Mouse (Mus musculus) right cerebral cortex, postnatal 36 days (tissue): ENCODE data around the gene Ccdc141.

Experiments
- DNase-seq, 2 experiments: peaks; one replicate each; pipeline ENCODE4 v3.0.0; 2022; ENCODE audit warnings: low spot score in 2 of 2, mixed read lengths in 1 of 2

Gene Ccdc141

DNA sequence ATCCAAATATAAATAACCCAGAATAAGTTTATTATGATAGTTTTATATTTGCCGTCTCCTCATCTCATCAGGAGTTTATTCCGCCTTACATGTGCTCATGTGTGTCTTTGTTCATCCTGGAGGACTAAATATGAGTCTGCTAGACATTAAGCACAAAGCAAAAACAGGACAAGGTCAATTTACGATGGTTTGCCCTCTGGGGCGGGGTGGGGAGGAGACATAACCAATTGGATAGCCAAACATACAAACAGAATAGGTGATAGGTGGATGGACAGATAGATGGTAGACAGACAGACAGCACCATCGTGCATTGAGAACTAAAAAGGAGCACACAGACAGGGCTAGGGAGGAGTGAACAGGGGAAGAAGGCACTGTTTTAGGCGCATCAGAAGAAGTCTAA is 3.4 kb upstream of the Ccdc141 start:
- no peak for DNase-seq

DNA sequence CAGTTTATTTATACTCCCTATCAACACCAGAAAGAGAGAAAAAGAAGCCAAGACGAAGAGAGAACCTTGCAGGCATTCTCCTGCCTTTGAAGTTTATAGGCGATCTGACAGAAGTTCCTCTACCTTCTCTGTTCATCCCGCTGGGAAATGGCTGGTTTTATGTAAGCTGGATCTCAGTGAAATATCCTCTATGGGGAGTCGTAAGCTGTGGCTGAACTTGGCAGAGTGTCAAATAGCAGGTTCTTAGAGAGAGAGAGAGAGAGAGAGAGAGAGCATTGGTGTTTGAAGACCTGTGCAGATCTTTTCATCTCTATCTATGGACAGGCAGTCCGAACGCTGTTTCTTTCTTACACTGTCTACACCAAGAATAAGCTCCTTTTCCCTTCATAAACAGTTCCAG is 2.9 kb upstream of the Ccdc141 start:
- DNase-seq, result no peak

DNA sequence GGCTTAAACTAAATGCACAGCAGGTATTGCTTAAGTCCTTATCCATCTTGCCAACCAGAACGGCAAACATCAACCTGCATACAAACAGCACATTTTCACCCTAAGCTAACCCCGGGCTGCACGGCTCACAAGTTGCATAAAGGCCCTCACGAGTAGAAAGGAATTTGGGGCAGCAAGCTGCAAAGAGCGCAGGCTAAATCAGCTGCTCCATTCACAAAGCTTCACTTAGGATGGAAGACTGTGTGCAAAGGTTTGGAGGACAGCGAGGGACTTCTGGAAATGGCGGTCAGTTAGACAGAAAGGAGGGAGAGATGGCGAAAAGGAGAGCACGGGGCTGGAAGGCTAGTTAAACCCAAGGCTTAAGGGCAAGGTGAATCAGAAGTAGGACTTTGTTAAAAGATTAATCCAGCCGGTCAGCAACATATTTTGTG is 1.8 kb upstream of the Ccdc141 start:
- DNase-seq, result no peak

DNA sequence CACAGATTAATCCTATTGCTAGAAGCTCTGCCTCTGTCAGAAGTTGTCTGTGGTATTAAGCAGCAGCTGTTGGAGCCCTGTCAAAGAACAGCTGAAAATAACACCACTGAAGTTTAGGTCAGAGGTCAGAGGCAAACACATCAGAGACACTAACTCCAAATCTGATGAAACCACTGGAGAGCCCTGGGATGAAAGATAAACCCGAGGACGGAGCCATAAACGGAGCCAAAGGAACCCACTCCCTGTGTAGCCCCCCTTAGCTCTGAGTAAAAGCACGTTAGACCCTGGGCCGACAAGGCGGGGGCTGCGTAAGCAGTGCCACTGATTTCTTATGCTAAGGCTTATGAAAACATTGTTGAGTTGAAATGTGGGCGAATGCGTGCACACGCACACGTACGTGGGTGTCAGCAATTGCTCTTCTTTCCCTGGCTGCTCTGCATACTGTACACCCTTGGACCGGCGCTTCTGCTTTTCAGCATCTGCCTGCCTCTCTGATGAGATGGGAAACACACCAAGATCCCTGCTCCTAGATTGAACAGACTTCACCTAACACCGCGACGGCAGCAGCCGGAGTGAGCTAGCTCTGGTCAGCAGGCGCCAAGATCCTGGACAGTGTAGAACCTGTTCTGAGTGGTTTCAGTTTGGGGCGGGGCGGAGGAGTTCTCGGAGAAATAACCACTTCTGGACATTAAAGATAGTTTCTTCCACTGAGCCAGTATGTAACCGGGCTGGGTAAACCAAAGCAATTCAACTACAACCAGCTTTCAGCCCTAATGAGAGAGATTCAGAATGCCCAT is 1.2 kb upstream of the Ccdc141 start:
- peak in 1 of 2 experiments; percentile 41 for DNase-seq

DNA sequence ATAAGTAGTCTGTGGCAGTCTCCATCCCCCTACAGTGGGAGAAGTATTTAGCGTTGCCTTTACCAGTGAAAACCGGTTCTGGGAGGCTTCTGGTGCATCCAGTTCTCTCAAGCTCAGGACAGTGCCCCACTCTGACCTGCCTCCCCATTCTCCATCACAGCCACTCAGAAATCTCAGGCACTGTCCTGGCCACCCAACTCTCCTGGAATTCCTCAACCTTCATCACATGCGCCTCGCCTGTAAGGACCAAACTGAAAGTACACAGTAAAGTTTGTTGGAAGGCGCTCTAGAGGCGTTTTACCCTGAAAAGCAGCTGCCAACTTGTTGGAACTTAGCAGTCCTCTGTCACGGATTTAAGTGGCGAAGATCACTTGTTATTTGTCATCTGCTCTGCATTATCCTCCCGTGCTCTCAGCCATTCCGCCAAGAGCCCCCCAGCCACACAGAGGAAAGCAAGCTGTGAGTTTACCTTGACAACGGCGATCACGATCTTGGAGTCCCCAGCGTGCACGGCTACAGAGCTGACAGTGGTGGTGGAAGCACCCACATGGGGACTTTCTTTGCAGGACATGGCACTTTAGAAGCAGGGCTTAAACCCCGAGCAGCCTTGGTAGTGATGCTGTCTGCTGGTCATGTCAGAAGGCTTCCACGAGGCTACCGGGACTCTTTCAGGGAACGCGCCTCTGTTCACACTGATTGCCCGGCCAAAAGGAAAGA is 362 bp downstream of the Ccdc141 start:
- no peak for DNase-seq

DNA sequence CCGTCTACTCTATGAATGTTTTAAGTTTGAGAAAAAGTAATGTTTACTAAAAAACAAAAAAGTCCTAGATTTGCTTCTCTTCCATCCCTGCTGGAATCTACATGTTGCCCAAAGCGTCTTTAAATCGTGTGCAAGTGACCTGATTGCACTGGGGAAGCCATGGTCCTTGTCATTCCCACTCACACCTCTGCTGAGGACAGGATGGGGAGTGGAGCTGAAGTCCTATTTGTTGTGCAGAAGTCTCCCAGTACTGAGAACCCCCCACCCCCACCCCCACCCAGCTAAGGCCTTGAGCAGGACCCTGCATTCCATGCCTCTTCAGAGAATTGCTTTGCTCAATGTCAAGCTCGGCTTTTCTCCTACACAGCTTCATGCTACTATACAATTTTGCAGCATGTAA is 1.2 kb downstream of the Ccdc141 start:
- no peak for DNase-seq

DNA sequence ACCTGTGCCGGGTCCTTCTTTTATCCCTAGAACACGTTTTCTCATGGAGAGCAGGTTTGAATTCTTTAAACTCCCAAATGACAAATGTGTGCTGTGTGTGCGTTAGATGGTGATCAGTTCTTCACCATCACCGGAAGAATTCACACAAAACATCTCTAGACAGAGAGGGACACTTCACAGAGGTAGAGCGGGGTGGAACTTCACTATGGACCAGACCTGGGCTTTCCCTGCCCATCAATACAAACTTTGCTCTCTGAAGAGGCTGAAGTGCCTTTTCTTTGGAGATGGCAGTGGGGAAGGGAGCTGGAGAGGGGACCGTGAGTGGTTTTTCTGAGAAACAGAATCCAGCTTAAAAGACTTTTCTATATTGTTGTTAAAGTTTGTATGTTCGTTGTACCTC is 1.7 kb downstream of the Ccdc141 start:
- DNase-seq, result no peak

DNA sequence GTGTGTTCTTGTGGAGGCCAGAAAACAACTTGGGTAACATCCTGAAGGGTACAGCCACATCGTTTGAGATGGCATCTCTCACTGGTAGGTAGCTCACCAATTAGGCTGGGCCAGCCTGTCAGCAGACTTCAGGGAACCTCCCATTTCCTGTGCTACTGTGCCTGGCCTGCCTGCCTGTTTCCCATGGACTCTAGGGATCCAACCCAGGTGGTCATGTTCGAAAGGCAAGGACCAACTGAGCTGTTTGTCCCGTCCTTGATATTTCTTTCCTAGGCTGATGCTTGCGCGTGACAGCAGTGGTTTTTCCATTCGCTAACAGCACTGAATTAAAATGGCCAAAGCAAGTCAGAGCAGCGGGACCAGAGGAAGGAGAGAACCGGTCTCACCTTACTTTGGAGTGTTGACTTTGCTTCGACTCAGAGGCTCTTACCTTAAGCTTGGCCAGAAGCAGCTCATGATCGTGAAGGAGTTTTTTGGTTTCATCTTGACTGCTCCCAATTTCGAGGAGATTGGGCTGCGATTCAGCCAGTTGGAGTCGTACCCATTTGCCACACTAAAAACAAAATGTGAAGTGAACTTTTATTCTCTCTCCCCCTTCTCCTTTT is 2.3 kb downstream of the Ccdc141 start:
- DNase-seq, result no peak

DNA sequence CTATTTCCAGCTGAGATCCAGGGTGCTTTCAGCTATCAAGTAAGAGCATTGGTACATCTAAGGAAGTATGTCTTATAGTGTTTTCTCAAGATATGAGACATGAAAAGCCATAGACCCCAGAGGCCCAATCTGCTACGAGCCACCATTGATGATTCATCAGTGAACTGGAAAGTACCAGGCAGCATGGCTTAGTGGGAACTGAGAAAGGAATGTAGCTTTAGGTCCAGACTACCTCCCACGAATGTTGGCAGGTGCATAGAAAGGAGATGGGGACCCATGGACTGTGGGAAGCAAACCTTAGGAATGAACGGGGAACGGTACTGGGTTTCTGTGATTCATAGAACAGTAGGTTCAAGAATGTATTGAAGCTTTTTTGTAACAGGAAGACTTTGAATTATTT is 4.1 kb downstream of the Ccdc141 start:
- no peak for DNase-seq

DNA sequence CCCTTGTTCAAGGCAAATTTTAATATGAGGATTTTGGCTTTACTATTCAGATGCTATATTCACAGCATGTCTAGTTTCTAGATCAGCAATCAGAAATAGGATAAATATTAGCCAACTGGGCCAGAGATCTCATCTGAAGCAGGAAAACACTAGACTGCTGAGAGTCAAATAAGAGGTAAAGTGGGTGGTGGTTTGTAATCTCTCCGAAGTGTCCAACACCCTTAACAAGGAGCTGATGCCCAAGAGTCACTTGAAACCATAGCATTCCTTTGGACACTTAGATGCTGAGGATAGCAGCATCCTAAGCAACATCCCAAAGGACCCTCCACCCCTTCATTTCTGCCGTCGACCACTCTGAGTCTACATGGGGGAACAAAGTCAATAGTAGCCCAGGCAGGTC is 5.8 kb downstream of the Ccdc141 start:
- no peak for DNase-seq

DNA sequence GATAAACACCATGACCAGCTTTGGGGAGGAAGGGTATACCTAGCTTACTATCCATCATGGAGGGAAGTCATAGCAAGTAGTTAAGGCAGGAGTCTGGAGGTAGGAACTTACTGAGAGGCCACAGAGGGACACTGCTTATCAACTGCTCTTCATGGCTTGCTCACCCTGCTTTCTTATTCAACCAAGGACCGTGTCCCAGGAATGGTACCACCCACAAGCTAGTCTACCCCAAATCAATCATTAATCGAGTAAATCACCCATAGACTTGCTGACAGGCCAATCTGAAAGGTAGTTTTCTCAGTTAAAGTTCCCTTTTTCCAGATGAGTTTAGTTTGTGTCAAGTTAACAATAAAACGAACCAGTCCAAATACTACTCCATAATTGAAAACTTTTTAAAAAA is 7.1 kb downstream of the Ccdc141 start:
- DNase-seq, result no peak

DNA sequence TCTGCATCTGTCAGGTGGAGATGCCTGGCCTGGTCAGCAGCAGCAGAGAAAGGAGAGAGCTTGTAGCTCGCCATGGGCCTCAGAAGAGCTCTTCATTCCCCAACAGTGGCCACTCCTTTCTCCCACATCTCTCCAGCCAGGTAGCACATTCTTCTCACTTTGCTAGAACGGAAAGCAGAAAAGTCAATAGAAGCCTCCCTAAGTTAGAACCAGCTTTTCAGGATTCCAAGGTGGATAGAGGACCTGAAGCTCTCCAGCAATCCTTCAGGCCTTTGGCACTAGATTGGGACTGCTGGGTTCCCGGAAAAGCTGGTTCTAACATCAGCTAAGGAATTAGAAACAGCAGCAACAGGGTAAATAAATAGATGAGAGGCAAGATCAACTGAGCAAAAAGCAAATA is 8.3 kb downstream of the Ccdc141 start:
- no peak for DNase-seq

DNA sequence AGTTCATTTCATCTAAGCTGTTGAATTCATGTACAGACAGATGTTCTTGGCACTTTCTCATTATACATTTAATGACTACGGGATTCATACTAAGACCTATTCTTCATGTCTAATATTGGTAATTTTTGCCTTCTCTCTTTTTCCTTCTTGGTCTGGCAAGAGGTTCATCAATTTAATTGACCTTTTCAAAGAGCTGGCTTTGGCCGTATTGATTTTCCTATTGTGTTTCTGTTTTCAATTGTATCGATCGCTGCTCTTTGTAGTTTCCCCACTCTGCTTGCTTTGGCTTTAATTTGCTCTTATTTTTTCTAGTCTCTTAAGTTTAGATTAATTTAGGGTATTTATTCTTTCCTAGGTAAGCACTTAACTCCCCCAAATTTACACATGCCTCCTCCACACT is 12.9 kb downstream of the Ccdc141 start:
- no peak for DNase-seq

DNA sequence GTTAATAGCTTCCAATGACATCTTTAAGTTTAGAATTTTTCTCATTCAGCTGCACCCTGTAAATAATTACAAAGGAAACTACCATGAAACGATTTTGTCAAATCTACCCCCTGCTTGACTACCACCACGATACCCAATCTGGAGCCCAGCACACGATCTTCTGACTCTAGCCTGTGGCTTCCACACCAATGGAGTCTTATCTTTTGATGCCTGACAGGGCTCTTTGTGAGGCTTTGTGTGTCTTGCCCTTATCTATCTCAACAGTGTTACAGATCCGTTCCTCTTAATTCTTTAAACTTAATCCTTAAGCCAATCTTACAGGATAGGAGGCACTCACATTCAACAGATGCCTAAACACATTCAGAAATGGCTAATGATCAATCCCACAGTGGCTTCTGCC is 16.4 kb downstream of the Ccdc141 start:
- no peak for DNase-seq

DNA sequence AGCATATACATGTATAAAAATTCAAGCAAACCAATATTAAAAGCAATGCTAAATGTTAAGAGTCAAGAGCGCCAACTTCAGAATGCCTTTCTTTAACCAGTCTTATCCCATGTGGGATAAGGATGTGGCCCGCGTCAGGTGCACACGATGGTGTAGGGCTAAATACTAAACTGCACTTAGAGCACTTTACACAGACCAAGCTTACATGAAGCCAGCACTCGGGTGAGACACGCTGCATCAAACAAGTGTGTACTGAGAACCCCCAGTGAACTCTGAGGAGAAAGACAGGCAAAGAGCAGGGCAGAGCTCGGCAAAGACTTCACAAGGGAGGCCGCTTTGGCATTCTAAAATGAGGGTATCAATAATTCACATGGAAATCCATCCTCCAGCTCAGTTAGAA is 19.2 kb downstream of the Ccdc141 start:
- no peak for DNase-seq

DNA sequence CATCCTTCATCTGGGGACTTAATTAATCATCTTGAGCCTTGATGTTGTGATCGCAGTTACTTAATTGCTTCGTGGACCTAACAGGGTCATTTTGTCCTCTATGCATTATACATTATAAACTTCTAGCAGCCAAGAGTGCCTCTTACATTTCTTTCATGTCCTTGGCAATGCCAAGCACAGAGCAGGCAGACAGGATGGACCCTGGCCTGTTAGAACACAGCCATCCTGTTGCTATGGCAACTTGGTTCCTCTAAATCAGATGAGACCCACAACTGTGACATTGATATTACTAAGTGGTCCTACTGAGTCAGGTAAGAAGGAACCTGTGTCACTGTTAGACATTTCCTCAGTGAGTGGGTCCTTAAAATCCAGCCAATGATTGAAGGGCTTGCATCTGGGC is 20.9 kb downstream of the Ccdc141 start:
- DNase-seq, result no peak

DNA sequence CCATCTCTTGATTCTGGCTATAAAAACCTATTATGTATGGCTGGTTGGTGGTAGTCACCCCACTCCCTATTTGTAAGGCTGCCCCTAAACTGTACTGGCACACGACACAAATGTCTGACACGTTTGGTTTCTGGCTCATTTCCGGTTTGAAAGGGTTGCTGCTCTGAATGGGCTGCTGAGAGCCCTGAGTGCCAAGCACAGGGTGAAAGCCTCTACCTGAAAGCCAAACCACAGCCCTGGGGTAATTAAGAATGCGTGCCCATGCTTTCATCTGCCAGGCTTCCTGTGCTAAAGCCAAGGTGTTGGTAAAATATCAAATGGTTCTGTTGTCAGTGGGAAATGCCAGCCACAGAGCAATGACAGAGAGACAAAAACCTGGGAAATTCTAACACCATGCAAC is 22.2 kb downstream of the Ccdc141 start:
- no peak for DNase-seq

DNA sequence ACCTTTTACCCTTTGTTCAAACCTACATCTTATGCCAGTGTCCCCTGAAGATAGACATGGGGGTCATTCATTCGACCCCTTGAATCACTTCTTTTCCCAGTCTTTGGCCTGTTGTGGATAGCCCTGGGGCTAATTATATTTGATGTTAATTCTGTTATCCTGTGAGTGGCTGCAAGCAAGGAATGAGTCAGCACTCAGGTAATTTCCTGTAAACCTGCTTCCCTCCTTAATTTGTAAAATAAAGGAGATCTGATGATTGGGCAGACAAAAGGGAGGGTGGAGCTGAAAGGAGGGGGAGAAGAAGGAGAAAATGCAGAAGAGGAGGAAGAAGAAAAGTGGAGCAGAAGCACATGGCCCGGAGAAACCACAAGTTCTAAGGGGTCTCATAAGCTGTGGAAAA is 23.5 kb downstream of the Ccdc141 start:
- DNase-seq, result no peak

DNA sequence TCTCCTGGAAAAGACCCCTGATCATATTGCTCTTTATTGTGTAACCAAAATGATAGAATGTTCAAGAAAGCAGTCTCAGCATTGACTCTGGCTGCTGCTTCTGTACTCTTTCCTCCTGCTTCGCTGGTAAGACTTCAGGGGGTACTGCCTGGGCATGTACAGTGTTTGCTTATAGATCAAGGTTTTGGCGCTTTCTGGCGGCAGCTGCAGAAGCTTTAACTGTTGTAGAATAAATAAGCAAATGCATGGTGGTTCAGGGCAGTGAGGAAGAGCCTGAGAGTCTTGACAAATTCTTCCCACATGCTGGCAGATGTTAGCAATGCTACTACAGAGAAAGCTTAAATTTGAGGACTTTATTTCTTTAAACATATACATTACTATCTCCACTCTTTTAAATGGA is 24.1 kb downstream of the Ccdc141 start:
- no peak for DNase-seq

DNA sequence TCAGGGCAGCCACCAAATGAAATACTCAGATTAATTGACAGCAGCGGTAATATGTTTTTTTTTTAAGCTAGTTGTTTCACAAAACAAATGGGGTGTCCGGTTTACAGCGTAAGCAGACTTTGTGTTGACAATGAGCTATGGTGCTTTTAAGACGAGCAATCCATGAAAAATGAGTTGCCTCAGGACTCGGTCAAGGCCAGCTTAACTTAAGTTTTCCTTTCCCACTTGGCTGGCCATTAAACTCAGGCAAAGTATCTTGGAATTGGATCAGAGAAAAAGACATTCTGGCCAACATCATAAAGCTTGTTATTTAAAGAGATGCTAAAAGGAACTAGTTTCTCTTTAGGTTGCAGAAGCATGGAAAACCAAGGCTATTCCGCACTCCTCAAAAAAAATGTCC is 26.9 kb downstream of the Ccdc141 start:
- DNase-seq, result no peak

DNA sequence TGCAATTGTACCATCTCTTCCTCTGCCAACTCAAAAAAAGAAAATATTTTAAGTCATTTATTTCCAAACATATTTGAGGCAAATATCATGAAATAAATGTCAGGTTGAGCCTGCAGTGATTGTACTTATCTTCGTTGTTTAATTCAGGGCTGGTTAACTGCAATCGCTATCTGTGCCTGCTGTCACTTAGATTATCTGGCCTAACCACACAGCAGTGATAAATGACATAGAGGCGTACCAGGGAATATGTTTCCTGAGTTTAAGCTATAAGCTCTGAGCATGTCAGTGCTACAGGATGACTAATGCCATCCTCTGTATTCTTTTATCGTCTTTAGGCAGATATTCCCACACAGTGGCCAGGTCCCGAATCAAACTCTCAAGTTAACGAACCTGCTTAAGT is 31.6 kb downstream of the Ccdc141 start:
- no peak for DNase-seq

DNA sequence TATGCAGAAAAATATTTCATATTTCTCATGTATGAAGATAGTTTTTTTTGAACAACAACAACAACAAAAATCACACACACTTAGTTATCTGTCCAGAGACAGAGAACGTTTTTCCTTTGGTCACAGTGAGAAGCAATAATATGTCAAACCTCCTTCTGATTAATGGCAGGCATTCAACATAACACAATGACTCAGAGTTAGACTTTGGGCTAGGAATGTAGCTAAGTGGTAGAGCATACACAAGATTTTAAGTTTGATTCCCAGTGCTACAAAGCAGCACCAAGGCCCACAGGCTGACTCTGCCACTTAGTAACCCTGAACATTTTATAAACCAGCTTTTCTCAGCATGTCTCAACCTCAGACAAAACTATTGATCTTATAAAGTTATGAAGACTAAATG is 35.5 kb downstream of the Ccdc141 start:
- no peak for DNase-seq

DNA sequence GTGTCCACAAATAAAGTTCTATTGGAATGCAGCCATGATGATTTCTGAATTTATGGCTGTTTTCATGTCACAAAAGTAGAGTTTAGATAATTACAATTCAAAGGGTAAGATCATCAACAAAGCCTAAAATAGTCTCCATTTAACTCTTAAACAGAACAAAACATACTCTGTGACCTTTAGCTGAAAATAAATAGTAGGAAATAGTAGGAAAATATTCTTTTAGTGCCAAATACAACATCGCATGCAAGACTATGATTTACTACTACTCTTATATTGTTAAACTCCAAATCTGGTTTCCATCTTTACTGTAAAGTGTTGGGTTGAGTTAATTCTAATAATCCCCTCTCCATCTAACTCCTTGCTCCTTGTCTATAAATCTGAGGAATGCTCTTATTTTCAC is 37.0 kb downstream of the Ccdc141 start:
- DNase-seq, result no peak
